Mouse (Mus musculus) embryonic facial prominence, embryonic 13.5 days (tissue): ENCODE results near the gene Rapgef4. TPM values are rescaled to one million over a fixed set of nuclear protein-coding genes. Genes with fewer than 3 reads are reported as not detected.

Experiments
- ATAC-seq: fragments of 200-750 bp; cut with Nextera tagmentation; 2 replicates; pipeline ENCODE4 v1.8.0; 2017; ENCODE audit warnings: low read depth; ENCODE audit not compliant: insufficient number of reproducible peaks, insufficient read depth, low FRiP score, low TSS enrichment
- H3K27ac ChIP-seq: fragments of 300-500 bp; sonication (generic); 2 replicates; pipeline ENCODE4 v1.5.1; 2015; ENCODE audit warnings: moderate library complexity, mild to moderate bottlenecking, inconsistent platforms
- H3K27me3 ChIP-seq: fragments of 300-500 bp; sonication (generic); 2 replicates; pipeline ENCODE4 v1.6.1; 2015; ENCODE audit warnings: mild to moderate bottlenecking, inconsistent platforms
- H3K36me3 ChIP-seq: fragments of 300-500 bp; sonication (generic); 2 replicates; pipeline ENCODE4 v1.6.1; 2015; ENCODE audit warnings: mild to moderate bottlenecking, inconsistent platforms
- H3K4me1 ChIP-seq: fragments of 300-500 bp; sonication (generic); 2 replicates; pipeline ENCODE4 v1.6.1; 2015; ENCODE audit warnings: inconsistent platforms
- H3K4me2 ChIP-seq: fragments of 300-500 bp; sonication (generic); 2 replicates; pipeline ENCODE4 v1.6.1; 2015; ENCODE audit warnings: moderate library complexity, mild to moderate bottlenecking, inconsistent platforms
- H3K4me3 ChIP-seq: fragments of 300-500 bp; sonication (generic); 2 replicates; pipeline ENCODE4 v1.5.1; 2015; ENCODE audit warnings: mild to moderate bottlenecking, inconsistent platforms
- H3K9ac ChIP-seq: fragments of 300-500 bp; sonication (generic); 2 replicates; pipeline ENCODE4 v1.6.1; 2015; ENCODE audit warnings: mild to moderate bottlenecking, inconsistent platforms
- H3K9me3 ChIP-seq: fragments of 300-500 bp; sonication (generic); 2 replicates; pipeline ENCODE4 v1.6.1; 2016; ENCODE audit warnings: inconsistent platforms
- WGBS: fragments of 180-500 bp; shearing (Covaris S2); methylation state at CpG from one replicate; pipeline ENCODE4 v1.1.7; 2015; ENCODE audit warnings: mixed read lengths; 5-methylcytosine and 5-hydroxymethylcytosine counted together
- polyA plus RNA-seq: library from polyadenylated mRNA; unstranded; fragments of >200 nt; fragmentation: Nextera tagmentation; extraction: Ambion mirVana; gene quantifications from 2 replicates; pipeline ENCODE4 v1.2.1, GENCODE M21; 2015

Rapgef4 gene
- polyA plus RNA-seq, 1 experiment from 2014 or later: 3.0 TPM

DNA sequence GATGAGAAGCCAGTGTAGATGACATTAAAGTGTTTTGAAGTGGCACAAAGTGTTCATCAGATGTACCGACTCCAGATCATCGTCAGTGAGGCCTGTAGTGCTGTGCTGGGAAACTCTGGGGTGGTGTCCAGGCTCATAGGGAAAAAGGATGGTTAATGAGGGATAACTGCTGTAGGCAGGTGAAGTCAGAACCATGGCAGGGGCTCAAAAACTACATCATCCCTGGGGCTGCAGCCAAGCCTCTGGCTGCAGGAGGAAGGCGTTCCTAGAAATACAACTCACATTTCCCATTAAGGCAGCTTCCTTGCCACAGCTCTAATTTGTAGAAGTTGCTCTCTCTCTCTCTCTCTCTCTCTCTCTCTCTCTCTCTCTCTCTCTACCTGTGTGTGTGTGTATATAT, 22.6 kb upstream of the Rapgef4 start:
- Histone ChIP-seq H3K27ac (no peak overlapping the region), H3K4me2 (no peak overlapping the region), H3K9ac (no peak overlapping the region), H3K4me3 (no peak overlapping the region), H3K27me3 (0 out of 2 replicates have a peak, but pooled peaks cover 3% of the 10 kb centered on the region), H3K36me3 (no peaks in the 10 kb centered on the region), H3K4me1 (no peaks in the 10 kb centered on the region), H3K9me3 (no peaks in the 10 kb centered on the region)
- 78% methylated on average over 3 of the region's 3 CpGs for WGBS
- ATAC-seq: no peak

DNA sequence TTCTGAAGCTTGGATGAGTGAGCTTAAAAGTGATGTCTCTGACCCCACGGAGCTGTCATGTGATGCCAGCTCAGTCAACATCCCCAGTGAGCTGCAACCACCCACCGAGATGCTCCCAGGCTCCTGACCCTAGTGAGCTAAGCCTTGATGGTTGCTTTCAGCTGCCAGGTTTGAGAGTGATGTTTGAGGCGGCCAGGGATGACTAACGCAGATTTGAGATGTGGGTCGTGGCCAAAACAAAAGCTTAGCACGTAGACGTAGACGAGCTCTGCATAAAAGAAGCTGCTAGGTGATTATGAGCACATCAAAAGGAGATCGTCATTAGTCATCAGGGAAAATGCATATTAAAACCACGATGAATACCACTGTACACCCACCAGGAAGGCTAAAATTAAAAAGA, 16.8 kb upstream of the Rapgef4 start:
- WGBS: 47% methylated on average over 10 of the region's 10 CpGs
- Histone ChIP-seq H3K4me1 (no peaks in the 10 kb centered on the region), H3K4me2 (no peak overlapping the region), H3K27ac (no peak overlapping the region), H3K4me3 (no peak overlapping the region), H3K27me3 (no peaks in the 10 kb centered on the region), H3K9me3 (no peaks in the 10 kb centered on the region), H3K36me3 (no peaks in the 10 kb centered on the region), H3K9ac (no peak overlapping the region)
- ATAC-seq: no peak

DNA sequence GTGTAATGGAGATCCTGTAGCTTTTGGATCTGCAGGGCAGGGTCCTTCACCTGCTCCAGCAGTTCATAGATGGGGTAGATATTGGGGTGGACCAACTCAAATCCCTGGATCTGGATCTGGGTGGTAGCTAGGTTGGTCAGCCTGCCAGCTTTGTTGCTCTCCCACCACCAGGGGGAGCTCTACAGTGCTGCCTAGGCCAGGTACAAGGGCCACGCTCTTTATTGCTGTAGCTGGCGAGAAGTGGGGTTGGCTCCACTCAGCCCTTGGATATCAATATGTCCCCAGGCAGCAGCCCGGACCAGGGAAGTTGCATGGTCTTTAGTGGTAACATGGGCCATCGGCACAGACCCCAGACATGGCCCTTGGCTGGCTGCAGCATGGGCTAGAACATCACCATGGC, 15.6 kb upstream of the Rapgef4 start:
- H3K4me3 ChIP-seq: no peak overlapping the region
- no peaks in the 10 kb centered on the region for H3K27me3 ChIP-seq
- no peaks in the 10 kb centered on the region for H3K4me1 ChIP-seq
- 84% methylated on average over 4 of the region's 4 CpGs for WGBS
- ATAC-seq: no peak
- no peak overlapping the region for H3K4me2 ChIP-seq
- no peak overlapping the region for H3K27ac ChIP-seq
- no peaks in the 10 kb centered on the region for H3K9me3 ChIP-seq
- no peak overlapping the region for H3K9ac ChIP-seq
- H3K36me3 ChIP-seq: no peaks in the 10 kb centered on the region

DNA sequence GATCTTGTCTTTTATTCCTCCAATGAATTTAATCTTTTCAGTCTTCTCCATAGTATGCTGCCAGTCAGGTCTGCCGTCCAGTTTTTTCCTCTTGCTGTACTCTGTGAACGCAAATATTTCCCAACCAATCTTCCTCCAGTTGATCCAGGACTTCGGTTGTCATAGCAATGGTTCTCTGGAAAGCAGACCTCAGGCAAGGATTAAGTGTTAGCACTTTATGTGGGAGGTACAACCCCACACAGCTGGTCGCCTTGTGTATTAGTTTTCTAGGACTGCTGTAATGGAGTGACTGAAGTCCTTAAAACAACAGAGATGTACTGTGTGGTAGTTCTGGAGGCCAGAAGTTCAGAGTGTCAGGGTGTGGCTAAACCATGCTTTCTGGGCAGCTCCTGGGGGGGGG, 14.3 kb upstream of the Rapgef4 start:
- H3K4me1 ChIP-seq: no peaks in the 10 kb centered on the region
- H3K36me3 ChIP-seq: no peaks in the 10 kb centered on the region
- no peak overlapping the region for H3K27ac ChIP-seq
- no peak overlapping the region for H3K4me2 ChIP-seq
- no peaks in the 10 kb centered on the region for H3K9me3 ChIP-seq
- WGBS: 41% methylated on average over 4 of the region's 4 CpGs
- no peak for ATAC-seq
- H3K4me3 ChIP-seq: no peak overlapping the region
- H3K9ac ChIP-seq: no peak overlapping the region
- H3K27me3 ChIP-seq: no peaks in the 10 kb centered on the region

DNA sequence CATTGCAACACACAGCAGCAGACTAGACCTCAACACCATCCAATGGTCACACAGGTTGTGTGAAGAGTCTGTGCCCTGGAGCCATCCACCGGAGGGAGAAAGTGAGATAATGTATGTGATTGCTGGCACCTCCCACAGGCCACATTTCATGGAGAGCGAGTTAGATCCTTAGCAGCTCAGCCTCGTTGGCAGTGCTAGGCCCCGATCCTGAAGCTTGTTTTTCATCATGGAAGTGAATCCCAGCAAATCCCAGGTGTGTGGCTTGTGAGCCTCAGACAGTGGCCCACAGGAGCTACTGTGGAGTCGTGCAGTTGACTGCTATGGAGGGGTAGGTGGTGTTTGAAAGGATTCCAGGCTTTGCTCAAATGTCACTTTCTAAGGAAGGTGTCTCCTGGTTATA, 13.2 kb upstream of the Rapgef4 start:
- no peak for ATAC-seq
- Histone ChIP-seq H3K36me3 (no peaks in the 10 kb centered on the region), H3K27ac (no peak overlapping the region), H3K9ac (no peak overlapping the region), H3K27me3 (no peaks in the 10 kb centered on the region), H3K4me3 (no peak overlapping the region), H3K9me3 (no peaks in the 10 kb centered on the region), H3K4me1 (no peaks in the 10 kb centered on the region), H3K4me2 (no peak overlapping the region)
- WGBS: 65% methylated on average over 5 of the region's 5 CpGs

DNA sequence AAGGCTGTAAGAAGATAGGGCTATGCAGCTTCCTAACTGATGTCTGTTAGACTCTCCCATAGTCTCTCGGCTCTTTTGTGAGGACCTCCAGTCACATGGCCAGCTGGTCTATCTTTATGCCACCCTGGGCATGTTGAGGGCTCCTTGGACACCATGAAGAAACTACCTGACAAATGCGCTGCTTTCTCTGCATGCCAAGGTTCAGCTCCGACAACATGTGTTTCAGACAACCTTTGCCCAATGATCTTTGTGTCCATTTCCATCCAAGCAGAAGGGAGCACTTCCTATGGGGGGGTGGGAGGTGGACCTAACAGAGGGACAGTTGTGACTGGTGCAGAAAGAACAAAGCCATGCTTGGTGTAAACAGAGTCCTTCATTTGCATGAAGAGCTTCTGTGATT, 7.4 kb upstream of the Rapgef4 start:
- 0 out of 2 replicates have a peak, but pooled peaks cover 3% of the 10 kb centered on the region for H3K4me1 ChIP-seq
- no peak for ATAC-seq
- 78% methylated on average over 3 of the region's 3 CpGs for WGBS

DNA sequence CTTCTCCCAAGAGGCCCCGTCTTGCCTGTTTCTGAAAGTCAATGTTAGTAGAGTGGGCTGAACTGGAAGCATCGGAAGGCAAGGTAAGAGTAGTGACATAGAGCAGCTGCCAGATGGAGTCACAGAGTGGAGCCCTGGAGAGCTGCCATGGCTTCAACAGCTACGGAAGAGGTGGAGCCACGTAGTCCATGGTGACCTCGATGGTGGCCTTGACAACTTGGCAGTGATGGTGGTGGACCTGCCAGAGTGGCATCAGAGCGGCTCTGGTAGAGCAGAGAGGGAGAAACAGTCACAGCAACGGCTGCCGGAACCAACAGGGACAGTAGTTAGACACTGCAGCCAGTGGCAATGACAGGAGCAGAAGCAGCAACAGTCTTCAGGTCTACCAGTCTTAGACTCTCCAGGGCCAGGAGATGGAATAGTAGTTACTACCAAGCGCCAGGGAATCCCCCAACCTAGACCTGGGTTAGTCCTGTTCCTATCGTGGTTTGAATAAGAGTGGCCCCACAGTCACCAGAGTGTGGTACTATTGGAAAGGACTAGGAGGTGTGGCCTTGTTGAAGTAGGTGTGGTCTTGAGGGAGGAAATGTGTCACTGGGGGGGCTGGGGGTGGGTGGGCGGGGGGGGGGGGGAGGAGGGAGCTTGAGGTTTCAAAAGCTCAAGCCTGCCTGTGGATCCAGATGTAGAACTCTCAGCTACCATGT, 6.7 kb upstream of the Rapgef4 start:
- Histone ChIP-seq H3K36me3 (no peaks in the 10 kb centered on the region), H3K4me2 (no peak overlapping the region), H3K27ac (no peak overlapping the region), H3K9ac (no peak overlapping the region), H3K4me1 (0 out of 2 replicates have a peak, but pooled peaks cover 3% of the 10 kb centered on the region), H3K9me3 (no peaks in the 10 kb centered on the region), H3K27me3 (peaks cover 8% of the 10 kb centered on the region), H3K4me3 (no peak overlapping the region)
- ATAC-seq: no peak
- WGBS: 87% methylated on average over 10 of the region's 11 CpGs

More for the DNA sequence above, 7.4 kb upstream of the Rapgef4 start:
- H3K27ac ChIP-seq: no peak overlapping the region
- H3K9ac ChIP-seq: no peak overlapping the region
- H3K36me3 ChIP-seq: no peaks in the 10 kb centered on the region
- peaks cover 2% of the 10 kb centered on the region; the same call in 1 of the 2 replicates for H3K27me3 ChIP-seq
- H3K9me3 ChIP-seq: no peaks in the 10 kb centered on the region
- H3K4me3 ChIP-seq: no peak overlapping the region
- no peak overlapping the region for H3K4me2 ChIP-seq

DNA sequence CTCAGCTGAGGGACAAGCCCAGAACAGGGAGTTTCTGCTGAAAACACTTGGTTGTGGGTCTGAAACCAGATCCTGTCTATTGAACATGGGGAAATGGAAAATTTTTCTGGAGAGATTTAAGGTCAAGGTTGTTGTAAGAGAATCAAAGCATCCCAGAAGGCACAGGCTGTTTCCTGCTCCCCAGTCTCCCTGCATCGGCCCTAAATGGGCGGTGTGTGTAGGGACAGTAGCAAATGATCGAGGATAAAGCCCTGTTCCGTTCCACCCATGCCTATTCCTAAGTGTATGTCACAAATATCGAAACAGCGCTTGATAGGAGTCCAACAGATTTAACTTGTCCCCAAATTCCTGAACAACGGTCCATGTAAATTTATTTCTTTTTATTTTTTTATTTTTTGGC, 1.1 kb upstream of the Rapgef4 start:
- Histone ChIP-seq H3K36me3 (no peaks in the 10 kb centered on the region), H3K9me3 (no peaks in the 10 kb centered on the region), H3K9ac (no peak overlapping the region), H3K4me3 (no peak overlapping the region), H3K4me2 (no peak overlapping the region), H3K27ac (no peak overlapping the region), H3K4me1 (peaks cover 10% of the 10 kb centered on the region; the same call in 1 of the 2 replicates), H3K27me3 (peaks cover 51% of the 10 kb centered on the region)
- 82% methylated on average over 7 of the region's 7 CpGs for WGBS
- no peak for ATAC-seq

DNA sequence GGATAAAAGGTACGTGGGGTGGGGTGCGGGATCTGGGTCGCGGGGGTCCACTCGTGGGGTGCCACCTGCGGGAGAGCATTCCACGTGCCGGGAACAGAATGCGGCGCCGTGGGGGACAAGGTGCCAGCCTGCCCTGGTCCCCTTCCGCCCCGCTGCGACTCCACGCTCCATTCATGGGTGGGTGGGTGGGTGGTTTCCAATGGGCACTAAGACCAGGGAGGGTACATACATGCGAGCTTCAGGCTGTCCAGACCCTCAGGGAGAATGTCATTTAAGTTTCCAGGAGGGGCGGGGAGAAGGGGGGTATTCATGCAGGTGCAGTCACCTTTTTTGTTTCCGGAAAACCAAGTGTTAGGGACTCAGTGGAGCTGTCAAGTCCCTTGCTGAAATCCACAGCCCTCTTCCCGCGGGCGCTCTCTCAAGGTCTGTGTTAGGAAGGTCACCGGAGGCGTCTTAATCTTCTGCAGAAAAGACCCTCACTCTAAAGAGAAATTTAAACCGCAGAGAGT, 357 bp downstream of the Rapgef4 start:
- Histone ChIP-seq H3K9me3 (no peaks in the 10 kb centered on the region), H3K4me3 (peak overlapping the region; percentile 67), H3K36me3 (no peaks in the 10 kb centered on the region), H3K9ac (peak overlapping the region; percentile 71), H3K4me2 (peak overlapping the region; percentile 100), H3K4me1 (peaks cover 10% of the 10 kb centered on the region; the same call in 1 of the 2 replicates), H3K27me3 (peaks cover 51% of the 10 kb centered on the region), H3K27ac (no peak overlapping the region)
- WGBS: 8% methylated on average over 24 of the region's 24 CpGs
- ATAC-seq: no peak

DNA sequence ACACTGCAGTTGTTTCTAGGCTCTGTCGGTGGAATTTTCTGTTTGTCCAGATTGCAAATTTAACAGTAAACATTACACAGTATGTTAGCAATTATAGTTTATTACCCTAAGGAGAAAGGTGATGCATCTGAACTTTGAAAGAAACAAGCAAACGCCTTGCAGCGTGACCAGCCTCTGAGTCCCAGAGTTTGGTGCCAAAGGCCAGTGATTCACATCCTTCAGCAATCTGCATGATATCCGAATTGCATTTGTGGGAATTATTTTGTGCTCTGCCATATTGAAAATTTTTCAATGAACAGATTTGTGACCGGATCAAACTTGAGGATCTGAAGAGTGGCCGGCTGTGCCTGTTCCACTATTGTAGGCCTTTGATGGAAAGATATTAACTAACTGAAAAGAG, 856 bp downstream of the Rapgef4 start:
- no peak overlapping the region for H3K27ac ChIP-seq
- H3K9me3 ChIP-seq: no peaks in the 10 kb centered on the region
- no peak for ATAC-seq
- H3K4me1 ChIP-seq: peaks cover 10% of the 10 kb centered on the region; the same call in 1 of the 2 replicates
- H3K9ac ChIP-seq: no peak overlapping the region
- H3K27me3 ChIP-seq: peaks cover 51% of the 10 kb centered on the region
- H3K36me3 ChIP-seq: no peaks in the 10 kb centered on the region
- H3K4me3 ChIP-seq: peak overlapping the region; percentile 67; the same call in 1 of the 2 replicates
- peak overlapping the region; percentile 100; the same call in 1 of the 2 replicates for H3K4me2 ChIP-seq
- WGBS: 61% methylated on average over 6 of the region's 6 CpGs

DNA sequence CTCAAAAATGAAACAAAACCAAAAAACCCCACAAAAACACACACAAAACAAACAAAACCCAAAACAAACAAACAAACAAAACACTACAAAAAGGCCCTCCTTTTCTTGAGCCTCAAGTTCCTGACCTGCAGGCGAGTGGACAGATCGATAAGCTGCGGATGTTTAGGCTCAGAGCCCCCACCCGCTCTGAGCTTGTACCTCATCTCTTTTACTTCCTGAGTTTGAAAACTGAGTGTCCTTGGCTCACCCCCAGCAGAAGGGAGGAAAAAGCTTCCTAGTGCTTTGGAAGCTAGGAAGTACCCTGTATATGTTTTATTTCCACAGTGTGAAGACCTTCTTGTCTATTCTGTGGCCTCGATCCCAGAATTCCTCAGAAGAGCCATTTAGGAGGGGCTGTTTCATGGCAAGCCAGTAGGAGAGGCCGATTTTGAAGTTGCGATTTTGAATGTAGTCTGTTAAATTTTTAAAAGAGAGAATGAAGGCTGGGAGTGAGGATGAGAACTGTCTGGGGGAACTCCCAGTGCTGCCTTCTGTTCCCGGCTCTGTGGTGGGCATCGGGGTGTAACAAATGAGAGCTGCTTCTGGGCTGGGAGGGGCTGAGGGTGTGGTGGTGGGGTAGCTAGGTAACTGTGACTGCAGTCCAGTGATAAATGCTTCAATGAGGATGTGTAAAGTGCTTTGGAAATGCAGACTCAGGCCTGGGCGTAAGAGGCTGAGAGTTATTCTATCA, 2.0 kb downstream of the Rapgef4 start:
- no peak for ATAC-seq
- Histone ChIP-seq H3K4me3 (no peak overlapping the region), H3K9ac (no peak overlapping the region), H3K4me1 (peaks cover 10% of the 10 kb centered on the region; the same call in 1 of the 2 replicates), H3K9me3 (no peaks in the 10 kb centered on the region), H3K36me3 (no peaks in the 10 kb centered on the region), H3K27ac (no peak overlapping the region), H3K27me3 (peaks cover 51% of the 10 kb centered on the region), H3K4me2 (no peak overlapping the region)
- 66% methylated on average over 10 of the region's 10 CpGs for WGBS

DNA sequence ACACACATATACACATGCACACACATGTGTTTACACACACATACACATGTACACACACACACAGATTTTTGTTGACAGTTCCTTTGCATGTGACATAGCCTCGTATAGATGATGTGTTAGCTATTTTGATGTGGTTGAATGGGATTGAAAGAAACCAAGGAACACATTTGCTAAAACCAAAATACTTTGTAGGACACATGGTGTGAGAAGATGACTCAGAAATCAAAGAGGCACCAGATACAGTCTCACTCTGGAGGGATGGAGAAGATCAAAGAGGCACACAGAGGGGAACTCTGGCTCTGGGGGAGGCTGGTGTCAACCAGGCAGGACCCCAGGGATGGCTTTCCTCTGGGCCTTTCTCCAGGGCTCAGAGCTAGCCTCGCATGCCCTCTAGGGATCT, 4.7 kb downstream of the Rapgef4 start:
- no peaks in the 10 kb centered on the region for H3K36me3 ChIP-seq
- no peaks in the 10 kb centered on the region for H3K9me3 ChIP-seq
- no peak overlapping the region for H3K9ac ChIP-seq
- H3K4me3 ChIP-seq: no peak overlapping the region
- WGBS: 60% methylated on average over 2 of the region's 2 CpGs
- ATAC-seq: no peak
- peaks cover 30% of the 10 kb centered on the region for H3K27me3 ChIP-seq
- H3K4me2 ChIP-seq: no peak overlapping the region
- peaks cover 7% of the 10 kb centered on the region; the same call in 1 of the 2 replicates for H3K4me1 ChIP-seq
- no peak overlapping the region for H3K27ac ChIP-seq
